Mouse (Mus musculus): ENCODE measurements at regions not wholly inside any gene's neighbourhood (a gene's known extent, or its start where the extent isn't known, plus 50 kb on each side); places are given as distances from the start of the nearest gene placed in this dataset.

GRCm38 (mm10) chr1:128830671-128831240, 238.7 kb upstream of the Cxcr4 start:
- Histone ChIP-seq H3K9me3 (ENCODE audit: control insufficient read depth, low read length) (no peaks in the 10 kb centered on the region), H3K27me3 (ENCODE audit: control insufficient read depth, insufficient read depth, low read length) (no peaks in the 10 kb centered on the region), H3K4me2 (ENCODE audit: low read length) (no peak overlapping the region), H3K4me1 (ENCODE audit: control insufficient read depth, insufficient read depth, low read length) (no peaks in the 10 kb centered on the region), H3K36me3 (ENCODE audit: control insufficient read depth, insufficient read depth, low read length) (no peaks in the 10 kb centered on the region), H3K9ac (replicated peaks; ENCODE audit: low read length) (no peak overlapping the region), H3K27ac (replicated peaks; ENCODE audit: low read depth, low read length) (no peak overlapping the region), H3K4me3 (replicated peaks; ENCODE audit: low read depth, low read length) (no peak overlapping the region)
- 93% methylated on average over 8 of the region's 8 CpGs for WGBS
- no peak for ATAC-seq (ENCODE audit: low FRiP score, low TSS enrichment)
- DNase-seq: no peak

- no peaks in the 10 kb centered on the region for H3K36me3 ChIP-seq (ENCODE audit: control insufficient read depth, insufficient read depth, low read length)
- H3K4me1 ChIP-seq (ENCODE audit: control insufficient read depth, insufficient read depth, low read length): no peaks in the 10 kb centered on the region
- DNase-seq (no peak), ATAC-seq (ENCODE audit: low FRiP score, low TSS enrichment) (no peak)
- WGBS: 39% methylated on average over 2 of the region's 2 CpGs
- no peak overlapping the region for H3K9ac ChIP-seq (replicated peaks; ENCODE audit: low read length)
- H3K4me2 ChIP-seq (ENCODE audit: low read length): no peak overlapping the region
- no peak overlapping the region for H3K27ac ChIP-seq (replicated peaks; ENCODE audit: low read depth, low read length)
- H3K4me3 ChIP-seq (replicated peaks; ENCODE audit: low read depth, low read length): no peak overlapping the region
- H3K9me3 ChIP-seq (ENCODE audit: control insufficient read depth, low read length): no peaks in the 10 kb centered on the region
- H3K27me3 ChIP-seq (ENCODE audit: control insufficient read depth, insufficient read depth, low read length): no peaks in the 10 kb centered on the region
Observed at GRCm38 (mm10) chr1:128829536-128829935, 237.4 kb upstream of the Cxcr4 start.

GRCm38 (mm10) chr1:128826419-128826818, 234.3 kb upstream of the Cxcr4 start:
- H3K9me3 ChIP-seq (ENCODE audit: control insufficient read depth, low read length): no peaks in the 10 kb centered on the region
- 71% methylated on average over 11 of the region's 11 CpGs for WGBS
- no peak for ATAC-seq (ENCODE audit: low FRiP score, low TSS enrichment)

GRCm38 (mm10) chr1:128824916-128825683, 233.0 kb upstream of the Cxcr4 start:
- Histone ChIP-seq H3K27ac (replicated peaks; ENCODE audit: low read depth, low read length) (no peak overlapping the region), H3K9ac (replicated peaks; ENCODE audit: low read length) (no peak overlapping the region), H3K27me3 (ENCODE audit: control insufficient read depth, insufficient read depth, low read length) (no peaks in the 10 kb centered on the region), H3K4me2 (ENCODE audit: low read length) (no peak overlapping the region), H3K36me3 (ENCODE audit: control insufficient read depth, insufficient read depth, low read length) (no peaks in the 10 kb centered on the region), H3K9me3 (ENCODE audit: control insufficient read depth, low read length) (no peaks in the 10 kb centered on the region), H3K4me3 (replicated peaks; ENCODE audit: low read depth, low read length) (no peak overlapping the region), H3K4me1 (ENCODE audit: control insufficient read depth, insufficient read depth, low read length) (peaks cover 5% of the 10 kb centered on the region; the same call in 1 of the 2 replicates)
- 69% methylated on average over 11 of the region's 11 CpGs for WGBS
- DNase-seq (no peak), ATAC-seq (ENCODE audit: low FRiP score, low TSS enrichment) (no peak)

More at GRCm38 (mm10) chr1:128826419-128826818, 234.3 kb upstream of the Cxcr4 start:
- Histone ChIP-seq H3K4me2 (ENCODE audit: low read length) (no peak overlapping the region), H3K9ac (replicated peaks; ENCODE audit: low read length) (no peak overlapping the region), H3K4me3 (replicated peaks; ENCODE audit: low read depth, low read length) (no peak overlapping the region), H3K36me3 (ENCODE audit: control insufficient read depth, insufficient read depth, low read length) (no peaks in the 10 kb centered on the region), H3K27me3 (ENCODE audit: control insufficient read depth, insufficient read depth, low read length) (no peaks in the 10 kb centered on the region), H3K27ac (replicated peaks; ENCODE audit: low read depth, low read length) (no peak overlapping the region), H3K4me1 (ENCODE audit: control insufficient read depth, insufficient read depth, low read length) (peaks cover 5% of the 10 kb centered on the region; the same call in 1 of the 2 replicates)
- no peak for DNase-seq

- Histone ChIP-seq H3K27me3 (ENCODE audit: control insufficient read depth, insufficient read depth, low read length) (no peaks in the 10 kb centered on the region), H3K4me1 (ENCODE audit: control insufficient read depth, insufficient read depth, low read length) (peaks cover 5% of the 10 kb centered on the region; the same call in 1 of the 2 replicates), H3K9ac (replicated peaks; ENCODE audit: low read length) (no peak overlapping the region), H3K4me2 (ENCODE audit: low read length) (no peak overlapping the region), H3K9me3 (ENCODE audit: control insufficient read depth, low read length) (no peaks in the 10 kb centered on the region), H3K4me3 (replicated peaks; ENCODE audit: low read depth, low read length) (no peak overlapping the region), H3K27ac (replicated peaks; ENCODE audit: low read depth, low read length) (no peak overlapping the region), H3K36me3 (ENCODE audit: control insufficient read depth, insufficient read depth, low read length) (no peaks in the 10 kb centered on the region)
- peak; percentile 92 for DNase-seq
- ATAC-seq (ENCODE audit: low FRiP score, low TSS enrichment): 0 out of 2 replicates have a peak, but pooled peaks have one; percentile 53
- WGBS: 9% methylated on average over 8 of the region's 8 CpGs
Observed at GRCm38 (mm10) chr1:128824235-128824634, 232.1 kb upstream of the Cxcr4 start.

GRCm38 (mm10) chr1:128821991-128822390, 229.9 kb upstream of the Cxcr4 start:
- peaks cover 5% of the 10 kb centered on the region; the same call in 1 of the 2 replicates for H3K4me1 ChIP-seq (ENCODE audit: control insufficient read depth, insufficient read depth, low read length)
- H3K27me3 ChIP-seq (ENCODE audit: control insufficient read depth, insufficient read depth, low read length): no peaks in the 10 kb centered on the region
- 66% methylated on average over 6 of the region's 6 CpGs for WGBS
- no peak overlapping the region for H3K9ac ChIP-seq (replicated peaks; ENCODE audit: low read length)
- H3K27ac ChIP-seq (replicated peaks; ENCODE audit: low read depth, low read length): no peak overlapping the region
- no peak for DNase-seq
- no peak overlapping the region for H3K4me2 ChIP-seq (ENCODE audit: low read length)
- H3K36me3 ChIP-seq (ENCODE audit: control insufficient read depth, insufficient read depth, low read length): no peaks in the 10 kb centered on the region
- no peak for ATAC-seq (ENCODE audit: low FRiP score, low TSS enrichment)
- H3K9me3 ChIP-seq (ENCODE audit: control insufficient read depth, low read length): no peaks in the 10 kb centered on the region
- no peak overlapping the region for H3K4me3 ChIP-seq (replicated peaks; ENCODE audit: low read depth, low read length)

DNA sequence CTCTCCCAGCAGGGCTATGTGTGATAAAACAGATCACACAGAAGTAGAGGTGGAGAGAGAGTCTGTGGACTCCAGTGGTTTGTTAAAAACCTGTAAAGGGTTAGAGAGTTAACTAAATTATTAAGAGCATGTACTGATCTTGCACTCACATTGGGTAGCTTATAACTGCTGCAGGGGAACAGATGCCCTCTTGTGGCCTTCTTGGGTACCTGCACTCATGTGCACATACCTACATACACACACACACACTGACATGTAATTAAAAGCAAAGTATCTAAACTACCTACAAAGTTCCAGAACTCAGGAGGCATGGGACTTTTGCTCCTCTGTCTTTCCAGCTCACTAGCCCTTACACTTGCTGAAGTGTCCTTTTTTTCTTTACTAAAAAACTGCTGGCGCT, 228.4 kb upstream of the Cxcr4 start:
- DNase-seq (no peak), ATAC-seq (ENCODE audit: low FRiP score, low TSS enrichment) (no peak)
- Histone ChIP-seq H3K27me3 (ENCODE audit: control insufficient read depth, insufficient read depth, low read length) (no peaks in the 10 kb centered on the region), H3K36me3 (ENCODE audit: control insufficient read depth, insufficient read depth, low read length) (no peaks in the 10 kb centered on the region), H3K4me2 (ENCODE audit: low read length) (no peak overlapping the region), H3K9me3 (ENCODE audit: control insufficient read depth, low read length) (no peaks in the 10 kb centered on the region), H3K4me1 (ENCODE audit: control insufficient read depth, insufficient read depth, low read length) (peaks cover 5% of the 10 kb centered on the region; the same call in 1 of the 2 replicates), H3K4me3 (replicated peaks; ENCODE audit: low read depth, low read length) (no peak overlapping the region), H3K9ac (replicated peaks; ENCODE audit: low read length) (no peak overlapping the region), H3K27ac (replicated peaks; ENCODE audit: low read depth, low read length) (no peak overlapping the region)
- 100% methylated on average over 1 of the region's 1 CpGs for WGBS

DNA sequence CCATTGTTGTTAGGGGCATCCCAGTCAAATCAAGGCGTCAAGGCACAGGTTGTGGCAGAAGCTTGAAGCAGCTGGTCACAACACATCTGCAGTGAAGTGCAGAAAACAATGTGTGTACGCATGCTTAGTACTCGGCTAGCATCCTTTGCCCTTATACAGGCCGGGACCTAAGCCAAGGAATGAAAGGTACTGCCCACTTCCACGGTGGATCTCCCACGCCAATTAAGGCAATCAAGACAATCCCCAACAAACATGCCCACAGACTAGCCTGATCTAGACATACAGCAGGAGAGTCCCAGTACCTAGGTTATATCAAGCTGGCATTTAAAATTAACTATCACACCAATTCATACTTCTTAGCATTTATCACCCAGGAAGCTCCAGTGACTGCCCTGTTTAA, 227.5 kb upstream of the Cxcr4 start:
- H3K9ac ChIP-seq (replicated peaks; ENCODE audit: low read length): no peak overlapping the region
- WGBS: 91% methylated on average over 6 of the region's 6 CpGs

GRCm38 (mm10) chr1:128813379-128813778, 221.3 kb upstream of the Cxcr4 start:
- H3K4me3 ChIP-seq (replicated peaks; ENCODE audit: low read depth, low read length): no peak overlapping the region
- ATAC-seq (ENCODE audit: low FRiP score, low TSS enrichment) (no peak), DNase-seq (no peak)
- H3K4me1 ChIP-seq (ENCODE audit: control insufficient read depth, insufficient read depth, low read length): no peaks in the 10 kb centered on the region
- H3K27ac ChIP-seq (replicated peaks; ENCODE audit: low read depth, low read length): no peak overlapping the region
- H3K27me3 ChIP-seq (ENCODE audit: control insufficient read depth, insufficient read depth, low read length): no peaks in the 10 kb centered on the region
- H3K9me3 ChIP-seq (ENCODE audit: control insufficient read depth, low read length): no peaks in the 10 kb centered on the region
- no peak overlapping the region for H3K4me2 ChIP-seq (ENCODE audit: low read length)
- no peaks in the 10 kb centered on the region for H3K36me3 ChIP-seq (ENCODE audit: control insufficient read depth, insufficient read depth, low read length)
- no peak overlapping the region for H3K9ac ChIP-seq (replicated peaks; ENCODE audit: low read length)
- 72% methylated on average over 5 of the region's 5 CpGs for WGBS

More for the DNA sequence above, 227.5 kb upstream of the Cxcr4 start:
- no peak overlapping the region for H3K4me2 ChIP-seq (ENCODE audit: low read length)
- ATAC-seq (ENCODE audit: low FRiP score, low TSS enrichment): no peak
- no peaks in the 10 kb centered on the region for H3K36me3 ChIP-seq (ENCODE audit: control insufficient read depth, insufficient read depth, low read length)
- no peak for DNase-seq
- no peak overlapping the region for H3K27ac ChIP-seq (replicated peaks; ENCODE audit: low read depth, low read length)
- H3K9me3 ChIP-seq (ENCODE audit: control insufficient read depth, low read length): no peaks in the 10 kb centered on the region
- no peak overlapping the region for H3K4me3 ChIP-seq (replicated peaks; ENCODE audit: low read depth, low read length)
- peaks cover 5% of the 10 kb centered on the region; the same call in 1 of the 2 replicates for H3K4me1 ChIP-seq (ENCODE audit: control insufficient read depth, insufficient read depth, low read length)
- no peaks in the 10 kb centered on the region for H3K27me3 ChIP-seq (ENCODE audit: control insufficient read depth, insufficient read depth, low read length)
